Mouse (Mus musculus): ENCODE data around the gene Igfbp6. TPM values are rescaled to one million over a fixed set of nuclear protein-coding genes. Genes with fewer than 3 reads are reported as not detected.

Igfbp6 gene
- polyA plus RNA-seq, 1 experiment from 2014 or later = 0.17 TPM

DNA sequence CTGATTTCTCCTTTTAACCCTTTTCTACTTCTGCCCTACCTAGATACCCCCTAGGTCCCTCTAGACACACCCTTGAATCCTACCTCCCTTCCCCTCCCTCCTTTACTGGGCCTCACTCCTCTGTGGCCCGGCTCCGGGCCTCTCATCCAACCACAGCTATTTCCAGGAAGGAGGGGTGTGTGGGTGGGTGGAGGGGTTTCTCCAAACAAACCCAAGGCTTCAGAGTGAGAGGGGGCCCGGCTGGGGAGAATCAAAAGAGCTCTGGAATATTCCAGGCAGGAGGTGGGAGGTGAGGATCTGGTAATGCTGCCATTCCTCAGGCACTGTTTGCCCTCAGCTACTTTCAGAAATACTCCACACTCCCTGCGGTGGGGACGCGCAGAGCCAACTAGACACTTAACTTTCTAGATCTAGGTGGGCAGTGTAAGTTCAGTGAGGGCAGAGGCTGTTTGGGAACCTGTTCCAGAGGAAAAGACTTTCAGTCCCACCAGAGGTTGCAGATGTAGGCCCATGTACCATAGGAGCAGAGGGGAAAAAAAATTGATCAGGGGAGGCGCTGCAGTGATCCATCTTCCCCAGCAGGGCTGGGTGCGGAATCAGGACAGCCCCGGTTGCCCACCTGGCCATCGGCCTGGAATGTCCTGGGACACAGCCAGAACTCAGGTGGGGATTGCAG is 43.0 kb upstream of the Igfbp6 start:
- Histone ChIP-seq H3K27me3 (ENCODE audit: control insufficient read depth, insufficient read depth, low read length) (no peaks in the 10 kb centered on the region), H3K4me2 (ENCODE audit: low read depth, severe bottlenecking) (peak overlapping the region; percentile 72), H3K9ac (ENCODE audit: low read length) (no peak overlapping the region; the same call in 1 of the 2 replicates), H3K4me3 (ENCODE audit: low read depth, low read length) (peak overlapping the region; percentile 37), H3K36me3 (ENCODE audit: control insufficient read depth, insufficient read depth, low read length) (peaks cover 8% of the 10 kb centered on the region; the same call in 1 of the 2 replicates), H3K9me3 (ENCODE audit: control insufficient read depth, low read length) (no peaks in the 10 kb centered on the region), H3K27ac (replicated peaks; ENCODE audit: low read depth, low read length) (peak overlapping the region; percentile 94), H3K4me1 (ENCODE audit: control insufficient read depth, insufficient read depth, low read length) (peaks cover 55% of the 10 kb centered on the region)
- peak; percentile 42 for DNase-seq (ENCODE audit: low spot score)
- WGBS = 22% methylated on average over 10 of the region's 10 CpGs
- 0 out of 2 replicates have a peak, but pooled peaks have one; percentile 22 for ATAC-seq (ENCODE audit: insufficient number of reproducible peaks, low FRiP score, low TSS enrichment, low read depth)

GRCm38 (mm10) chr15:102101672-102102541 is 42.3 kb upstream of the Igfbp6 start:
- Histone ChIP-seq H3K4me2 (ENCODE audit: low read depth, severe bottlenecking) (peak overlapping the region; percentile 56), H3K27me3 (ENCODE audit: control insufficient read depth, insufficient read depth, low read length) (no peaks in the 10 kb centered on the region), H3K9me3 (ENCODE audit: control insufficient read depth, low read length) (no peaks in the 10 kb centered on the region), H3K36me3 (ENCODE audit: control insufficient read depth, insufficient read depth, low read length) (peaks cover 2% of the 10 kb centered on the region; the same call in 1 of the 2 replicates), H3K27ac (replicated peaks; ENCODE audit: low read depth, low read length) (peak overlapping the region; percentile 94), H3K9ac (ENCODE audit: low read length) (no peak overlapping the region; the same call in 1 of the 2 replicates), H3K4me3 (ENCODE audit: low read depth, low read length) (no peak overlapping the region), H3K4me1 (ENCODE audit: control insufficient read depth, insufficient read depth, low read length) (peaks cover 62% of the 10 kb centered on the region)
- WGBS = 32% methylated on average over 11 of the region's 11 CpGs
- ATAC-seq (ENCODE audit: insufficient number of reproducible peaks, low FRiP score, low TSS enrichment, low read depth) (no peak), DNase-seq (ENCODE audit: low spot score) (no peak)

DNA sequence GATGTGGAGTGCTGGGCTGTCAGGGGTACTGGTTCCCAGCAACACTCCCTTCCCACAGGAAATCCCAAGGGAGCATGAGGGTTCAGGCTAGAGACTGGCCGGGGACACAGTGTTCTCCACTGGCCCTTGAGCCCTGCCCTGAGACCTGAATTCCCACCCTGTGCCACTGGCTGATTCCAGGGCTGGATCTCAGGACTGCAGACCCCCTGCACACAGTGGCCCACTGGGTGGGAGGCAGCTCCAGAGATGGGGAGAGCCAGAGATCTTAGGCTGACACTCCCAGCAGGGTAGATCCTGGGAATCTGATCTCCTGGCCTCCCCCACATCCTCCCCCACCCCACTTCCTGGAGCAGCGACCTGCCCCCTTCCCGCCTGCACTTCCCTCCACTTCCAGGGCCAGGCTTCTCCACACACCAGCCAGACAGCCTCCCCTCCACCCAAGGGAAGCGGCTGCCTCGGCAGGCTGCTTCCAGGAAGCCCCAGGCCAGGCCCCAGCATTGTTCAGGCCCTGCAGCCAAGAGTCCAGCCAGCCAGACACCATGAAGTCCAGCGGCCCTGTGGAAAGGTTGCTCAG is 41.5 kb upstream of the Igfbp6 start:
- Histone ChIP-seq H3K4me2 (ENCODE audit: low read depth, severe bottlenecking) (peak overlapping the region; percentile 56), H3K4me1 (ENCODE audit: control insufficient read depth, insufficient read depth, low read length) (peaks cover 62% of the 10 kb centered on the region), H3K9ac (ENCODE audit: low read length) (peak overlapping the region; percentile 64), H3K27ac (replicated peaks; ENCODE audit: low read depth, low read length) (peak overlapping the region; percentile 94), H3K27me3 (ENCODE audit: control insufficient read depth, insufficient read depth, low read length) (no peaks in the 10 kb centered on the region), H3K4me3 (ENCODE audit: low read depth, low read length) (peak overlapping the region; percentile 28), H3K9me3 (ENCODE audit: control insufficient read depth, low read length) (no peaks in the 10 kb centered on the region), H3K36me3 (ENCODE audit: control insufficient read depth, insufficient read depth, low read length) (0 out of 2 replicates have a peak, but pooled peaks cover 2% of the 10 kb centered on the region)
- DNase-seq (ENCODE audit: low spot score) = no peak
- ATAC-seq (ENCODE audit: insufficient number of reproducible peaks, low FRiP score, low TSS enrichment, low read depth) = no peak
- 8% methylated on average over 6 of the region's 6 CpGs for WGBS

DNA sequence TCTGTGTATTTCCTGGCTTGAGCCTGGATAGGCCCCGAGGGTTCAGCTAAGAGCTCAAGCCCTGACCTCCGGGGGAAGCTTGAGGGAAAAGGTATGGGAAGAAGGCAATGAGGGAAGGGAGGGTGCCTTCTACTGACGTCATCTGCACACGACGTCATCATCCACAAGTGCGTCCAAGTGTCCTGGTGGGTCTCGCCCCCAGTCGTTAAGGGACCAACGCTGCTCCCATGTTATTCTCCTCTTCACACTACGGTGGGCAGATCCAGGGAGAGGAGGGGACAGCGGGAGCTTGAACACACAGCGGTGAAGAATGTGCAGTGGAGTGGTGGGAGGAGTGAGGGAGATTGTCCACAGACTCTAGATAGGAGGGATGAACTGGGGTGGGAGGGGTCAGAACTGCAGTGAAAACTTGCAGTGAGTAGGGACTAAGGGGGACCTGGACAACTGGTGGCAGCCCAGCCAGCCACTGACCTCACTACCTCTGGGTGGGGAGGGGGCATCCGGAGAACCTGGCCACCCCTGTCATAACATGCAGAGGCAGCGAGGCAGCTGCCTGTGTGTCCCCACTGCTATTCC is 40.7 kb upstream of the Igfbp6 start:
- Histone ChIP-seq H3K27ac (replicated peaks; ENCODE audit: low read depth, low read length) (peak overlapping the region; percentile 94), H3K9ac (ENCODE audit: low read length) (peak overlapping the region; percentile 64), H3K27me3 (ENCODE audit: control insufficient read depth, insufficient read depth, low read length) (no peaks in the 10 kb centered on the region), H3K4me3 (ENCODE audit: low read depth, low read length) (peak overlapping the region; percentile 28), H3K9me3 (ENCODE audit: control insufficient read depth, low read length) (no peaks in the 10 kb centered on the region), H3K36me3 (ENCODE audit: control insufficient read depth, insufficient read depth, low read length) (no peaks in the 10 kb centered on the region), H3K4me2 (ENCODE audit: low read depth, severe bottlenecking) (peak overlapping the region; percentile 56), H3K4me1 (ENCODE audit: control insufficient read depth, insufficient read depth, low read length) (peaks cover 54% of the 10 kb centered on the region)
- no peak for ATAC-seq (ENCODE audit: insufficient number of reproducible peaks, low FRiP score, low TSS enrichment, low read depth)
- DNase-seq (ENCODE audit: low spot score) = peak; percentile 61
- WGBS = 4% methylated on average over 14 of the region's 14 CpGs

- peaks cover 53% of the 10 kb centered on the region for H3K4me1 ChIP-seq (ENCODE audit: control insufficient read depth, insufficient read depth, low read length)
- H3K27ac ChIP-seq (replicated peaks; ENCODE audit: low read depth, low read length) = 0 out of 2 replicates have a peak overlapping the region, but pooled peaks have one; percentile 94
- peak overlapping the region; percentile 64 for H3K9ac ChIP-seq (ENCODE audit: low read length)
- peak overlapping the region; percentile 28; the same call in 1 of the 2 replicates for H3K4me3 ChIP-seq (ENCODE audit: low read depth, low read length)
- no peaks in the 10 kb centered on the region for H3K9me3 ChIP-seq (ENCODE audit: control insufficient read depth, low read length)
- 22% methylated on average over 12 of the region's 12 CpGs for WGBS
- peak; percentile 48 for DNase-seq (ENCODE audit: low spot score)
- no peak for ATAC-seq (ENCODE audit: insufficient number of reproducible peaks, low FRiP score, low TSS enrichment, low read depth)
- peak overlapping the region; percentile 56 for H3K4me2 ChIP-seq (ENCODE audit: low read depth, severe bottlenecking)
- no peaks in the 10 kb centered on the region for H3K36me3 ChIP-seq (ENCODE audit: control insufficient read depth, insufficient read depth, low read length)
- H3K27me3 ChIP-seq (ENCODE audit: control insufficient read depth, insufficient read depth, low read length) = no peaks in the 10 kb centered on the region
These were observed 40.1 kb upstream of the Igfbp6 start for GRCm38 (mm10) chr15:102103947-102104555.

- no peaks in the 10 kb centered on the region for H3K36me3 ChIP-seq (ENCODE audit: control insufficient read depth, insufficient read depth, low read length)
- H3K9ac ChIP-seq (ENCODE audit: low read length) = no peak overlapping the region
- peaks cover 49% of the 10 kb centered on the region for H3K4me1 ChIP-seq (ENCODE audit: control insufficient read depth, insufficient read depth, low read length)
- no peaks in the 10 kb centered on the region for H3K9me3 ChIP-seq (ENCODE audit: control insufficient read depth, low read length)
- 76% methylated on average over 5 of the region's 5 CpGs for WGBS
- no peak overlapping the region for H3K4me3 ChIP-seq (ENCODE audit: low read depth, low read length)
- DNase-seq (ENCODE audit: low spot score) (no peak), ATAC-seq (ENCODE audit: insufficient number of reproducible peaks, low FRiP score, low TSS enrichment, low read depth) (no peak)
- no peak overlapping the region for H3K4me2 ChIP-seq (ENCODE audit: low read depth, severe bottlenecking)
- H3K27ac ChIP-seq (replicated peaks; ENCODE audit: low read depth, low read length) = no peak overlapping the region
- no peaks in the 10 kb centered on the region for H3K27me3 ChIP-seq (ENCODE audit: control insufficient read depth, insufficient read depth, low read length)
These were observed 38.8 kb upstream of the Igfbp6 start for GRCm38 (mm10) chr15:102105360-102105759.

DNA sequence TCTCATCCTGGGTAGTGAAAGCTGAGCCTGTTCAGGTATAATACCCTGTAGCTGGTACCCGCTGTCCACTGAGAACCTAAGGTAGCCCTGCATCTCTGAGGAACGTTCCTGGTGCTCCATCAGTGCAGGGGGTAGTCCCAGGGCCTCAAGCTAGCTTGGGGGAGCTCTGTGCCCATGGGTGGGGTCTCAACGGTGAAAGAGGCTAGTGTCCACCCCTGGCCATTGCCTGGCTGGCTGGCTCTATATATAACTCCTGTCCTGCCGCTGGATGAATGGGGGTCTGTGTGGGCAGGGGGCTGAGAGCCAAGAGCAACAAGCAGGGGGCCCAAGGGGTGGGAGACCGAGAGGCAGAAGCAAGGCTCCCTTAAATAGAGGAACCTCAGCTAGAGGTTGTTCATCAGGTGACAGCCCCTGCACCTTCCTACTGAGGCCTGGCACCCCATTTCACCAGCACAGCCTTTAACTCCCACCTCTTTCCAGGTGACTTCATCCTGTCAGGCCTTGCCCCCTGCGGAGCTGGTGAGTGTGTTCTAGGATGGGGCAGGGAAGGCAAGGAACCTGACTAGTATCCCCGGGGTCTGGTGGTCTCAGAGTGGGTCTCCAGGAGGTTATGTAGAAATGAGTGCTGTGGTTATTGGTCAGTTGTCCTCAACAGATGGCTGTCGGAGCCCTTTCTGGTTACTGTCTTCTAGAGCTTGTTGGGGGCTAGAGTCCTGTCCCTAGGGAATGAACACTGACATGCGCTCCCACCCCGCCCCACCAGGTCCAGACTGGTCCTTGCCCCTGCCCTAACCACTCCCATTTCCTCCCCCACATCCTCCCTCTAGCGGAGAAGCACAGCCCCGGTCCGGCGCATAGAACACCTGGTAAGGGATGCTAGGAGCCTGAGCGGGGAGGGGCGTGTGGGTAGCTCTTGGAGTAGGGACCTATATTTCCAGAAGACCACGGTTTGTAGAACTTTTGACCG is 38.1 kb upstream of the Igfbp6 start:
- Histone ChIP-seq H3K27ac (replicated peaks; ENCODE audit: low read depth, low read length) (no peak overlapping the region), H3K4me2 (ENCODE audit: low read depth, severe bottlenecking) (peak overlapping the region; percentile 48), H3K27me3 (ENCODE audit: control insufficient read depth, insufficient read depth, low read length) (no peaks in the 10 kb centered on the region), H3K9me3 (ENCODE audit: control insufficient read depth, low read length) (no peaks in the 10 kb centered on the region), H3K36me3 (ENCODE audit: control insufficient read depth, insufficient read depth, low read length) (no peaks in the 10 kb centered on the region; the same call in 1 of the 2 replicates), H3K4me3 (ENCODE audit: low read depth, low read length) (no peak overlapping the region), H3K9ac (ENCODE audit: low read length) (no peak overlapping the region), H3K4me1 (ENCODE audit: control insufficient read depth, insufficient read depth, low read length) (peaks cover 42% of the 10 kb centered on the region)
- DNase-seq (ENCODE audit: low spot score) (peak; percentile 68), ATAC-seq (ENCODE audit: insufficient number of reproducible peaks, low FRiP score, low TSS enrichment, low read depth) (no peak)
- 29% methylated on average over 18 of the region's 18 CpGs for WGBS
